Mouse (Mus musculus) CD4-positive, CD25-positive, alpha-beta regulatory T cell, adult 2 months (primary cell): ENCODE data around the gene Ppm1k.
"Not testable (repeated sequence)": the region's sequence is repeated elsewhere in the genome, so short reads cannot be mapped to it uniquely, and the experiment has no call there.

Experiments
- DNase-seq: peaks from one replicate; pipeline ENCODE4 v3.0.0-alpha.2; 2012; ENCODE audit warnings: low read depth, low spot score

Ppm1k gene

GRCm38 (mm10) chr6:57532022-57532421, 3.2 kb downstream of the Ppm1k start:
- DNase-seq = no peak

DNA sequence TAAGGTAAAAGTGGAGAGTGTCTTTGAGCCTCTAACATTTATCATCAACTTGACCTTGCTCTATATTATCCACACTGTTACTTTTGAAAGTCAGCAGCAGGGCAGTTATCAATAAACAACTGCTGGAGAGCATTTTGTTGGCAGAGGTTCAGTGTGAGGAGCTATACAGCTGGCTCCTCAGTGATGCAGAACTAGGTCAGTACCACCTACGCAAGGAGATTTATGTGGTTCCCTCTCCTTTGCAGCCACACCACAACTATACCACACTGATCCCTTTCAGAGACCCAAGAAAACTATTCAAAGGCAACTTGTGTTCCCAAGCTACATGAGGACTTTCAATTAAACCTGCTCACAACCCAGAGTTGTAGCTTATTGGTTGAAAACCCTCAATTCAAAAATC, 3.8 kb downstream of the Ppm1k start:
- no peak for DNase-seq

DNA sequence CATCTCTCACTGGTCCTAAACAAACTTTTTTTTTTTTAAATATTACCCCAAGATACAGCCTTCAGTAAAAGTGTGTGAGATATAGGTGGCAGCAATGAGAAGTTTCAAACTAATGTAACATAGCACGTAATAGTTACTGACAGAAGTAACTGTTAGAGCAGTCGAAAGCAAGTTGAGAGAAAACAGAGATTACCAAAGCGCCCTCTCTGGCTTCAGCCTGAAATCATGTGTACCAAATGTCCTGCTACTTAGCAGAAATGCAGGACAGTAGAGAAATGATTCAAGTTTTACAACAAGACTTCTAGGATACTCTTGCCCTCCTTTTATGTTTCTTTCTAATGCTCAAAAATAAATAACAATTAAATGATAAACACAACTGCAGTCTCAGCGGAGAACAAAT, 4.3 kb downstream of the Ppm1k start:
- no peak for DNase-seq

GRCm38 (mm10) chr6:57529336-57529845, 5.9 kb downstream of the Ppm1k start:
- no peak for DNase-seq

GRCm38 (mm10) chr6:57526933-57527332, 8.3 kb downstream of the Ppm1k start:
- no peak for DNase-seq

- no peak for DNase-seq
Observed at GRCm38 (mm10) chr6:57524742-57525141, 10.5 kb downstream of the Ppm1k start.

DNA sequence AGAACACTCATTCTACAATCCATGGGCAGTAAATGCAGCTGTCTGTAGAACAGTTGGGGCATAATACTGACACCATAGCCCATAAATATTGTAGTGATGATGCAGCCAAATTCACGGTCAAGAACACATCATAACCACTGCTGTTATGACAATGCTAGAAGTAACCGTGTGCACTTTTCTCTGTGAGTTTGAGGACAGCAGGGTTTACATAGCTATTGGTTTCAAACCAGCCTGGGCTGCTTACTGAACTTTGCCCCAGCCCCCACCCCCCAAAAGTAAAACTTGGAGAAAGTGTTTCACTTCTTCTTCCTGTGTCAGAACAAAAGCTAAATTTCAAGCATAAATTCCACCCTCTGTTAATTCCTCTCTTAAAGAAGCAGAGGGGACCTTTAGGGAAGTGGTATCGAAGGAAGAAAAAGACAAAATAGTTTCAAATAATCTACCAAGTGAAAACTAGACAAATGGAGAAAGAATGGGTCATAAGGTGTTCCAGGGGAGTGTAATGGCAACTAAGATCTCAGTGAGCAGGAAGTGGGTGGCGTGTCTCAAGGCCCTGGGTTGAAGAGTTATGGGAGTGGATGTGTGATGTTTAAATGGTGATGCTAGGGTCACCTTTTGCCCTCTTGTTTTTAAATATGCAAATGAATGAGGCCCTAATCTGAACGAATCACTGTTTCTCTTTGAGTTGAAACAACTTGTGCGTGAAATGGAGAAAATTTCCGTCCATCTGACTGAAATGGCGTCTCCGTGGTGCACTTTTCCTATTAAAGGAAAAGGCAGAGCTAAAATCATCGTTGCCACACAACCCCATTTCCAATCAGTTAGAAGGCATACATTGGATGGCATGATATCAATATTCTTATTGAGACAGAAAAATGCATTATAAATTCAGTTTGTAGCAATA, 14.3 kb downstream of the Ppm1k start:
- no peak for DNase-seq

DNA sequence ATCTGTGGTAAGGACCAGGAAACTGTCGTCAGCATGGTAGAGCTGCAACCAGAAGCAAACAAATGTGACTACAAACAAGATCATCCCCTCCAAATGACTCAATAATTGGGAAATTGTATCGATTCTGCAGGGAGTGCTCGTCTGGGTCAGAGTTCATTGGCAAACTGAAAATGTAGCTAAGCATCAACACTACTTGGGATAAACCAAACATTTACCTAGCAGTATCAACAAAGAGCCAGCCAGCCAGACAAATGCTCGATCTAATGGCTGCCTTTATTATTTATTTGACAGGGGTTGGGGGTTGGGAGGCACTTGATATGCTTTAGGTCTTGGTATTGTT, 21.3 kb downstream of the Ppm1k start:
- DNase-seq = no peak

DNA sequence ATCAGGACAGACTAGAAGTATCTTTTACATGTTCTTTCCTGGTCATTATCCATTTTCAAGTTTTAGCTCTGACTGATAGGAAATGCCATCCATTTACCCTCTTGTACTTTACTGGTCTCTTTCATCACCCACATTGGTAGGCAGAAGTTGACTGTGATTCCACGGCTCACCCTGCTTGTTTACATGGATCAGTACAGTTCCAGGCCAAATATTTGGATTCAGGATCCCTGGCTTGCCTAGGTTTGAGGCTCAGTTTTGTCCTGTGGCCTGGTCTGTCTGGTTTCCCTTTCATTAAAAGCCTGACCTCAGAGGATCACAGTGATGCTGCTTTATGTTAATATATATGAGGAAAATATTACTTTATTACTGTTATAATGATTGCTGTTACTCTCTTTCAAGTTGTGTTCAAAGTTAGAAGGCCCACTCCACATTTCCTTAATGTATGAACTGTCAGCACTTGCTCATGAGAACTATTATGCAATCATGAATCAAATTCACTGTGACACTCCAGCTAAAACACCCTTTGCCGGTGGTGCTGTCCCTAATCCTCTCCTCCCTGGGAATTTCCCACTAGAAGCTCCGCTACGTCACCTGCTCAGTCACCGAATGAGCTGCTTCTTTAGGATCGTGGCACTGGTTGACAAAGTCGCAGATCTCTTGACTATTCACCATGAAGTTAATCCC, 21.8 kb downstream of the Ppm1k start:
- no peak for DNase-seq

- no peak for DNase-seq
Observed at GRCm38 (mm10) chr6:57511899-57512298, 23.4 kb downstream of the Ppm1k start.

- DNase-seq = no peak
Observed at GRCm38 (mm10) chr6:57503662-57504379, 31.4 kb downstream of the Ppm1k start.

DNA sequence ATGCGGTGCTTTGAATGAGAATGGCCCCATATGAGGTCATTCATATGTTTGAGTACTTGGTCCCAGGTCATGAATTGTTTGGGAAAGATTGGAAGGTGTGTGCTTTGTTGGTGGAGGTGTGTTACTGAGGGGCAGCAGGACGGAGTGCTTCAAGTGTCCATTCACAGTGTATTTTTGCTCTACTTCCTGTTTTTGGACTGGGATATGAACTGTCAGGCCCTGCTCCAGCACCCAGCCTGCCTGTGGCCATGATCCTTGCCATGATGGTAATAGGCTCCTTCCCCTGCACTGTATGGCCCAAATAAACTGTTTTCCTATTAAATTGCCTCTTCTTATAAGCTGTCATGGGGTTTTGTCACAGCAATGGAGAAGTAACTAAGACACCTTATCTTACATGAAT, 36.1 kb downstream of the Ppm1k start:
- DNase-seq = no peak

GRCm38 (mm10) chr6:57468161-57468560, 67.1 kb downstream of the Ppm1k start:
- not testable (repeated sequence) for DNase-seq
